Mouse (Mus musculus) megakaryocyte, embryonic 14.5 days (primary cell): ENCODE results near the gene Grid2ip.

Experiments
- FLI1 ChIP-seq: IDR thresholded peaks from 2 replicates; pipeline ENCODE4 v1.6.1; 2012; ENCODE audit warnings: low read length, inconsistent platforms, mixed read lengths
- GATA1 ChIP-seq: IDR thresholded peaks from 3 replicates; pipeline ENCODE4 v1.6.1; 2012; ENCODE audit warnings: mixed read lengths, low read length, inconsistent platforms, borderline replicate concordance

DNA sequence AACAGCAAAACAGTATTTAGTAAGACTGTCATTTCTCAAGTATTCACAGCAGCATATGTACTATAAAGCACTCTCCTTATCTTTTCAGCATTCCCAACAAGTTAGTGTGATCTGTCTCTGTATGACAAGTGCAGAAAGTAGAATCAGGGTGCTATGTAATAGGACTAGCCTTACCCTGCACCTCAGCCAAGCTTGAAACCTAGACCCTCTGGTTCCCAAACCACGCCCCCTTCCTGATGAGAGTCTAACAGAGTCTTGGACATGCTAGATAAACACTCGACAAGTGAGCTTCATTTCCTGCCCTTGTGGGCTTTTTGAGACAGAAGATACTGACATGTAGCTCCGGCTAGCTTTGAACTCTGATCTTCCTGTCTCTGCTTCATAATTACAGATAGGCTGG lies 52.1 kb downstream of the Grid2ip start:
- TF ChIP-seq GATA1 (no peak; the same call in 2 of the 3 replicates), FLI1 (no peak)
